Mouse (Mus musculus) adrenal gland, adult 8-10 months (tissue): Measurements from ENCODE around the gene Hes3. TPM values are rescaled to one million over a fixed set of nuclear protein-coding genes. Genes with fewer than 3 reads are reported as not detected.

Source experiments
- DNase-seq: peaks from one replicate; pipeline ENCODE4 v3.0.0; 2022
- total RNA-seq, 4 experiments: library from RNA; stranded (reverse); gene quantifications; 2 replicates each; pipeline ENCODE4 v1.2.4; 2022

Hes3 gene
- total RNA-seq: not detected

GRCm38 (mm10) chr4:152291562-152291961 lies at the start of gene Hes3:
Hes3 (minus strand) TSS chr4:152291662.
- DNase-seq: no peak

- DNase-seq: no peak
Observed at GRCm38 (mm10) chr4:152340584-152341284, 49.3 kb upstream of the Hes3 start.

GRCm38 (mm10) chr4:152339293-152339790 lies 47.9 kb upstream of the Hes3 start:
- DNase-seq: no peak

- DNase-seq: no peak
Observed at GRCm38 (mm10) chr4:152338419-152339292, 47.2 kb upstream of the Hes3 start, which contains the start of gene Chd5. Chd5 (plus strand) TSS chr4:152338651.

GRCm38 (mm10) chr4:152337772-152338171 lies 46.3 kb upstream of the Hes3 start:
- no peak for DNase-seq

- no peak for DNase-seq
Observed at GRCm38 (mm10) chr4:152333587-152333986, 42.1 kb upstream of the Hes3 start.

GRCm38 (mm10) chr4:152332952-152333351 lies 41.5 kb upstream of the Hes3 start:
- peak; percentile 30 for DNase-seq

- no peak for DNase-seq
Observed at GRCm38 (mm10) chr4:152328691-152329090, 37.2 kb upstream of the Hes3 start.

GRCm38 (mm10) chr4:152326543-152326942 lies 35.1 kb upstream of the Hes3 start:
- no peak for DNase-seq

GRCm38 (mm10) chr4:152325574-152326411 lies 34.3 kb upstream of the Hes3 start, which contains the start of gene Rpl22:
Rpl22 (plus strand) TSS chr4:152325742.
- peak; percentile 94 for DNase-seq

GRCm38 (mm10) chr4:152324641-152325562 lies 33.4 kb upstream of the Hes3 start:
- no peak for DNase-seq

- DNase-seq: no peak
Observed at GRCm38 (mm10) chr4:152321464-152321863, 30.0 kb upstream of the Hes3 start.

- DNase-seq: no peak
Observed at GRCm38 (mm10) chr4:152318517-152319234, 27.2 kb upstream of the Hes3 start, which contains the start of gene Rnf207. Rnf207 (minus strand) TSS chr4:152318993.

GRCm38 (mm10) chr4:152317631-152318033 lies 26.2 kb upstream of the Hes3 start:
- no peak for DNase-seq

- DNase-seq: no peak
Observed at GRCm38 (mm10) chr4:152315498-152316213, 24.2 kb upstream of the Hes3 start.

GRCm38 (mm10) chr4:152313934-152314333 lies 22.5 kb upstream of the Hes3 start:
- DNase-seq: no peak

GRCm38 (mm10) chr4:152313211-152313632 lies 21.8 kb upstream of the Hes3 start:
- DNase-seq: no peak

GRCm38 (mm10) chr4:152312186-152312585 lies 20.7 kb upstream of the Hes3 start:
- DNase-seq: no peak

- DNase-seq: no peak
Observed at GRCm38 (mm10) chr4:152307542-152307941, 16.1 kb upstream of the Hes3 start.

GRCm38 (mm10) chr4:152305991-152306390 lies 14.5 kb upstream of the Hes3 start:
- no peak for DNase-seq
